Mouse (Mus musculus): ENCODE measurements around the gene Fam184a.

Gene Fam184a

DNA sequence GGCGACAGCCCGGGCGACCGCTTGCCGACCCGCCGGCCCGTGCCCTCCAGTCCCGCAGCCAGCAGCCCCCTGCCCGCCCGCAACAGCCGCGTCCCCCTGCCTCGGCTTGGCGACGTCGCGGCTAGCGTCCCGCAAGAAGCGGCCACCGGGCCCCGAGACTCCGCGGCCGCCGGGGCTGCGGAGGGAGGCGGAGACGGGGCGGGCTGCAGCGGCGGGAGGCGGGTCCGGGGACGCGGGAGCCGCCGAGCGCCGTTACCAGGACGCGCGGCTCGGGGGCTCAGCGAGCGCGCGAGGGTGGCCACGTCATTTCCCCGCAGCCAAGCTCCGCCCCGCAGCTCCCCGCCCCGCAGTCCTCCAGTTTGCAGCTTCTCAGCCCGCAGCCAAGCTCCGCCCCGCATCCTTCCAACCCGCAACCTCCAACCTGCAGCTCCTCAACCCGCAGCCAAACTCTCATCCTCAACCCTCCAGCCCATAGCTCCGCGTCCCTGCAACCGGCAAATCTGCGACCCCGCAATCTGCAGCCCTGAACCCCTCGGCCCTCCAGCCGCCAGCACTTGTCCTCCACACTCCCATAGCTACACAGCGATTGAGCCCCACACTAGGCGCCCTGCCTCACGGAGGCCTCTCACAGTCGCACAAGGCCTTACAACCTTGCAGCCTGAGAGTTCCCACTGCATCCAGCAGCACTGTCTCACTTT, at the start of gene Fam184a:
Gene Fam184a, minus strand, starts transcription at position 169 of the 698 bp plus-strand sequence.
- DNase-seq, result peak; percentile 77

DNA sequence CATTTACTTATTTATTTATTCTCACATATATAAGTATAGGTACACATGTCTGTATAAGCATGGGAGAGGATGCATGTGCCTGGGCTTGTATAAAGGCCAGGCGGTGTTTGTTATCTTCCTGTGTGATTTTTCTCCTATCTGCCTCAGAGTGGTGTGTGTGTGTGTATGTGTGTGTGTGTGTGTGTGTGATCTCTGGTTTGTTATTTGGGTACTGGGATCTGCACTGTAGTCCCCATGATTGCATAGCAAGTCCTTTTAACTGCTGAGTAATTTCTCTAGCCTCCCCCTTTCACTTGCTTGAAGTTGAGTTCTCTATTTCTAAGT, 45.3 kb upstream of the Fam184a start:
- DNase-seq, result no peak

DNA sequence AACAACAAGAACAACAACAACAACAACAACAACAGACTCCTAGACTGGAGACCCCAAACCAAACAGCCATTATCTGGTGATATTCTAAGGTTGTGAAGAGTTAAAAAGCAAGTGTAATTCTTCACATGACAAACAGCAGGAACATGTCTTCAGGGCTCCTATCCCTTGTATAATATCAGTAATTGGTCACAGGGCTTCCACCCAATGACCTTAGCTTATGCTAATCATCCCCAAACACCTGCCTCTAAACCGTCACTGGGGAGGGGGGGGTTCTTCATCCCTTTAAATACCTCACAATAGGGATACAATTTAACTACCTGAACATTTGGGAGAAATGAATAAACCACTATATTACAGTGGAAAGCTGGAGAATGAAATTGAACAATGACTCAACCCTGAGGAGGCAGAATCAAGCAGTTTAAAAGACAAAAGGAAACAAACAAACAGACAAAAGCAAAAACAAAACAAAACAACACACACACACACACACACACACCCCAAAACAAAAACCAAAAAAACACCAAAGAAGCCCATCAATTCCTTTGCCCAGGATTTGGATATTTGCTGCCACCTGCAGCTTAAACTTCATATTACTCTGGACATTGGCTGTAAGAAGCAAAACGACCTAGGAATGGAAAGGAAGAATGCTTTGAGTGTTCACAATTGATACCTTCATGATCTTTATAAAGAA, 44.8 kb upstream of the Fam184a start:
- no peak for DNase-seq

DNA sequence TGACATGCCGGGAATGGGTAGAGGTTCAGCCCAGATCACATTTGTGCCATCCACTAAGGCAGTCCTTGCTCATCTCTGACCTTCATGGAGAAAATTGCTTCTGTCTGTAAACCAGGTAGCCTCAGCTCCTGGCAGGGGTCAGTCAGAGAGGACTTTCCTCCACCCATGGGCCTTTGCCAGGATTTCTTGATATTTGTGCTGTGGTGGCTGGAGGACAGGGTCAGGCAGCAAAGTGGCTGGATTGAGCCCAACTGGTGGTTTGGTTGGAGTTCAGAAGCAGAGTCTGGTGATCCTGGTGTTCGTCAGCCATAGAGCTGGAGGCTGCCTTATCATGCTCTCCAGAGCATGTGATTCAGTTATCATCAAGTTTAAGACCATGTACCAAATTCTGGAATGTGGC, 40.4 kb upstream of the Fam184a start:
- DNase-seq, result peak; percentile 22

DNA sequence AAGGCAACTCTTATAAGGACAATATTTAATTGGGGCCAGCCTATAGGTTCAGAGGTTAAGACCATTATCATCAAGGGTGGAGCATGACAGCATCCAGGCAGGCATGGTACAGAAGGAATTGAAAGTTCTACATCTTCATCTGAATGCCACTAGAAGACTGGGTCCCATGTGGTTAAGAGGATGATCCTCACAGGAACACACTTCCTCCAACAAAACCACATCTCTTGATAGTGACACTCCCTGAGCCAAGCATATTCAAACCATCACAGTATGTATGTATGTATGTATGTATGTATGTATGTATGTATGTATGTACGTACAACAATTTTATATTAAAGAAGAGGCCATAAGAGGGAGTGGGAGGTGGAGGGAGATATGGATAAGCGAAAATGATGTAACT, 25.7 kb upstream of the Fam184a start:
- no peak for DNase-seq

DNA sequence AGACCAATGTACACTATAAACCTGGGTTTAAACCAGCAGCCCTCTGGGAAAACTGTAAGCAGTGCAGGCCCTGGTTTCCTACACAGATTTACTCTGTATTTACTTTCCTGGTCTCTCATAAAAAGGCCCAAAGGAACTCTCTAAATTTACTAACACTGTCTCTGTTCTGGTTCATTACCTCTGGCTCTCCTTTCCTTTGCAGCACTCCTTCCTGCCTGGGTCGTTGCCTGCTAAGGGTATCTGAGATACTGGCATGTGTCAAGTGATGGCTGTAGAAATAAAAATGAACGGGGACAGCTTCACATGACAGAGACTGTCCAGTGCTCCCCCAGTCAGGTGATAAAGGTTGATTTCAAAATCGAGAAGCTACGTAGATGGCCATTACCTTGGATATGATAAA, 21.8 kb upstream of the Fam184a start:
- no peak for DNase-seq

DNA sequence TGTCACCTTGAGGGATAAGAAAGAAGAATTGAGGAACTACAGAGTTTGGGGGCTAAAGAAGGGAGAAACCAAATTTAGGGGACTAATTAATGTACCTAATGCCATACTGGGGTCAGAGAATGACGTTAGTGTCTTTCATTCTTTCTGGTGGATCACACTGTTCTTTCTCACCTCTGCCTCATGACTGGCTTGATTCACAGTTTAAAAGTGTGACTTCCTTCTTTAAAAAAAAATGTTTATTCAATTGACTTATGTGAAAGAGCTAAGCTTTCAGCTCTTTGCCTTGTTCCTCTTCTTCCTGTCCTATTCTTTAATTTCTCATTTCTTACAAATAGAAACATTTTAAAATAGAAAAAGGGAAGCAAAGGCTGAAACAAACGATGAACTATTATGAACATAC, 20.6 kb upstream of the Fam184a start:
- DNase-seq, result no peak

DNA sequence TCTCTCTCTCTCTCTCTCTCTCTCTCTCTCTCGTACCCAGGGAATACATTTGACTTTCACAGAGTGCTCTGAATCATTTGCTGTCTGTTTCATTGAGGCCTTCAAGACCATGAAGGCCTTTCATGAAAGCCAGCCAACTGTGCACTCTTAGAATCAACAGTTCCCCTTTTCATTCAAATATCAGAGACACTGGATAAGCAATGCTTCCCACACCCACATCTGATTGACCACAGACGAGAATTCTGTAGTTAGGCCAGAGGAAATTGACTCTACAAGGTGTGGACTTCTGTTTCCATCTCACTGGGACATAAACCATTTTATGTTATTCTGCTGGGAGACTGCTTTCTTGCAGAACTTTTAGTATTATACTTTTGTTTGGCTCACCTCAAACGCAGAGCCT, 17.8 kb upstream of the Fam184a start:
- no peak for DNase-seq

DNA sequence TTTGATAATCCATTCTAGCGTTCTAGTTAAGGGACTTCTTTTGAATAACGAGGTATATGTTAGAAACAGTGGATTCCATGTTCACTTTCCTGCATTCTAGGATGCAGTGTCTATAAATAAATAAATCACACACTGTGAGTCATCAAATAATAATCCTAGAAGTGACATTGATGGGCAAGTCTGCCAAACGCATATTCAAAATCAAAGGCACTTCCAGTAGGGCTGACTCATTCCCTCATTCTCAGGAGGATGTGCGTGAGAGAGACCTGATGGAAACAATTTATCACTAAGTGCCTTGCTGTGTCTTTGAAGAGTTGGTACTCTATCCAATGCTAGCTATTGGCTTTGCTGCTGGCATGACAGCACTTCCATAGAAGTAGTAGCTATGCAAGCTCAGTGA, 14.5 kb upstream of the Fam184a start:
- no peak for DNase-seq

DNA sequence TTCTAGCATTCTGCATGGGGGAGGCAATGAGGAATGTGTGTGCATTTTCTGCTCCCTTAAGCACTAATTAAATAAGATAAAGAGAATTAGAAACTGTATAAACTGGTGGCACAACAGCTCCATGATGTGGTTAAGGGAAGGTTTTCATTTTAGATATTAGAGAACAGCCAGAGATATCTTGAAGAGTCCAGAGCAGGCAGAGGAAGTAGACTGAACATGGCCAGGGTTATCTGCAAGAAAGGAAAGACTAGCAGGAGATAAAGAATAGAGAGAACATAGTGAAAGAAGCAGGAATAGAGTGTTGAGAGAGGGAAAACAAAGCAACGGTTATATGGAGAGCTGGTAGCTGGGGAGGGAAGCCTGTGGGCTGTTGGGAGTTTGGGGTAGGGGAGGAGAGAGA, 1.8 kb upstream of the Fam184a start:
- no peak for DNase-seq

DNA sequence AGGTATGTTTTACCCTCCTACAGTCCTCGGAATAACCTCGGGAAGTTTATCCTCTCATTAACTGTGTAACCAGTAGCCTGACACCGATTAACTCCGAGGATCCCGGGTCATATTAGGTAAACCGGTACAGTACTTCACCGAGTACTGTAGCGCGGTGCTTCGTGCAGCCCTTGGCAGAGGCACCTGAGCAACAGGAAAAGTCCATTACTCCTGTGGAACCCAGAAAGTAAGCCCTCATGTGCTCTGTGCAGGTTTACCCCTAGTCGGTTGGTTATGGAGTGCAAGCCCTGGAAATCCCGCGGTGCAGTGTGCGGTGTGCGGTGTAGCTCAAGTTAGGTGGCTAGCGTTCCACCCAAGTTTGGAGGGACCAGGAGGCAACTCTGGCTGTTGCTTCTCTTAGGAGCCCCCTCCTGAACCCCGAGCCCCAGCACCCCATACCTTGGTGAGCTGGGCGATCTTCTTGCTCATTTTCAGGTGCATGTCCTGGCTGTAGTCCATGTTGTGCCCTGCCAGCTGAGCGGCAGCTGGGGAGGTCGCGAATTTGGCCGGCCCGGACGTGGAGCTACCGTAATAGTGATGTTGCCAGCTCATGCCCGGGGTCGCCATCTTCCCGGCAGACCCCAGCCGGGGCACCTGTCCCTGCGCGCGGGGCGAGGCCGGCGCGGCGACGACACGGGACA, 508 bp downstream of the Fam184a start:
- DNase-seq, result peak; percentile 47

DNA sequence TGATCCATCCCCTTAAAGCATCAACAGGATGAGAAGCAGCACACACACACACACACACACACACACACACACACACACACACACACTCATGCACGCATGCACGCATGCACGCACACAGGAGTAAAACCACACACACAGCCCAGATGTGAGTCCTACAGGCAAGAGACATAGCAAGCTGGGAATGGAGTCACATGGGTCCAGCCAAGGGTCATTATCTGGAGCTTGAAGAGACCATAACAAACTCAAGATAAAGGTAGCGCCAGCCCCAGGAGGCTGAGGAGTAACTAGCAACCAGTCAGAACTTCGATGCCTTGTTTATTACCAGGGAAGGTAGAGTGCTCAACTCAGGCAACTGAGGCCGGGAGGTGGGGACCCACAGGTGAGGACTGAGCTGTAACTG, 4.9 kb downstream of the Fam184a start:
- DNase-seq, result no peak

DNA sequence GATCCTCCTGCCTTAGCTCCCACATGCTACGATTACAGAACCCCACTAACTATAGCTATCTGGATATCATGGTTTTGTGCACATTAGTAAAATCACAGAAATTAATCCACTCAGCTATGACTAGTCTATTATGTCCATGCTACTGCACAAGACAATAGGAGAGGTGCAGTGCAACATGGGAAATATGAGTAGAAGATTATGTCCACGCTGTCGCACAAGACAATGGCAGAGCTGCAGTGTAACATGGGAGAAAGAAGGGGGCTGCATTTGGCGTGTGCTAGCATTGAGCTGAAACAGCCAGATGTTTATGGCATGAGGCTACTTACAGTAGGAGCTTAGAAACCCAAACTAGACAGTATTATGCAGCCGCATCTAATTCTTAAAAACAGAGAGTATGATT, 8.0 kb downstream of the Fam184a start:
- DNase-seq, result no peak

DNA sequence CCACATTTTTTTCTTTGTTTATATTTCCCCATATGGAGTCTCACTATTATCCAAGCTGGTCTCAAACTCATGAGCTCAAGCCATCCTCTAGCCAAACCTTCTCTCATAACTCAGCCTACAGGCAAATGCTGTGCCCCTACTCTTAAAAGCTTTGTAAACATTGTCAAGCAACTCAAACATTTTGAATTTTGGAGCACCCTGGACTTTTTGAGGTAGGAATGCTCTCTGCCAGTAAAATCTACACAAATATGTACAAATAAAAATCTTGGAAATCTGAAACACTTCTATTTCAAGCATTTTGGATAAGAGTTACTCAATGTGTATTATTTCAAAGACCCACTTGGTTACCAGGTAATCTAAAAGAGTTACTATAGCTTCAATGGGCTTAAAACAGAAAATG, 10.9 kb downstream of the Fam184a start:
- DNase-seq, result no peak

DNA sequence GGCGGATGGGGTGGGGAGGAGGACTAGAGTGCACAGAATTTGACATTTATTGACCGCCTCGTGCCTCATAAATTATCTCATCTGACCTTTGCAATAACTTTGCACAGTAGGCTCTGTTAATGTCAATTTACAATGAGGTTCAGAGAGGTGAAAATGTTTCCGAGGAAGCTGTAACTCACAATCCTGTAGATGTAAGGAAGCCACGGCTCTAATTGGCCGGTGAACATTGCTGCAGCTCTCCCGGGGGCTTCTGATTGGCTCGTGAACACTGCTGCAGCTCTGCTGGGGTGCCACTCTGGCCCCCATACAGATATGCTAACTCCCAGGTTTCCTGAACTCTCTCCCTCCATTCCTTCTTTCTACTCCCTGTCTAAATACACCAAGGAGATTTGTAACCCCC, 12.1 kb downstream of the Fam184a start:
- DNase-seq, result no peak

DNA sequence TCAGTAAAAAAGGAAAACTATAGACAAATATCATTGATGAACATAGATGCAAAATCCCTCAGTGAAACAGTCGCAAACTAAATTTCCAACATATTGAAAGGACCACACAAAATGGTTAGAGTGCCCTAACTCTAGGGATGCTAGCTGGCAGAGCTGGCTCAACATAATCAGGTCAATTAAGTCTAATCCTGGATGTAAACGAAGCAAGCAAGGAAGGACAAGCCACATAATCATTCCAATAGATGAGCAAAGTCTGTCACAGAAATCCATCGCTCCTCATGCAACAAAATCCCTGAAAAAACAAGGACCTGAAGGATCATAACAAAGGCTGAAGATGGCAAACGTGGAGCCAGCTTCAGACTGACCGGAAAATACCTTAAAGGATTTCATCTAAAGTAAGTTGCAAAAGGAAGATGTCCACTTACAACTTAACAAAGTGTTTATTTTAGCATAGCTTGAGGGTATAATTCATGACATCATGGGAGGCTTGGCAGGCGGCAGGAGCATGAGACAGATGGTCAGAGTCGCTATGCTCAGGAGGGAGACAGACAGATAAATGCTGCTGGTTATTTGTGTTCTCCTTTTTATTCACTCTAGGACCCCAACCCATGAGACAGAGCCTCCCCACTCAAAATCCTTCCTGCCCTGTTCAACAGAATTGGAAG, 15.6 kb downstream of the Fam184a start:
- no peak for DNase-seq

DNA sequence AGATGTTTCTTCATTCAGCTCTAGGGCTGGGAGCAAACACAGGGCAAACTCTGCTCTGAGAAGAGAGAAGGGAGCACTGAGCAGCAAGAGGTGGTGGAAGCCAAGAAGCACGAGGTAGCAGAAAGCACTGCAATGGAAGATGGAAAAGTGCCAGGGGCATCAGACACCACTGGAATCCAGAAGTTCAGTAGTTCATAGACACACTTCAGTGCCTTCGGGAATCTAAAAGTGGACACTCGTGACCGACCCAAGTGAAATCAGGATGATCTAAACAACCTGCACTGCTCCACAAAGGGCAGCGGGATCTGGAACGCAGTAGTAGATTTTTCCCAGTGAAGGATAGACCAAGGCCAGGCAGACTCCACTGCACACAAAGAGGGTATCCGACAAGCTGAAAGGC, 18.6 kb downstream of the Fam184a start:
- peak; percentile 66 for DNase-seq

DNA sequence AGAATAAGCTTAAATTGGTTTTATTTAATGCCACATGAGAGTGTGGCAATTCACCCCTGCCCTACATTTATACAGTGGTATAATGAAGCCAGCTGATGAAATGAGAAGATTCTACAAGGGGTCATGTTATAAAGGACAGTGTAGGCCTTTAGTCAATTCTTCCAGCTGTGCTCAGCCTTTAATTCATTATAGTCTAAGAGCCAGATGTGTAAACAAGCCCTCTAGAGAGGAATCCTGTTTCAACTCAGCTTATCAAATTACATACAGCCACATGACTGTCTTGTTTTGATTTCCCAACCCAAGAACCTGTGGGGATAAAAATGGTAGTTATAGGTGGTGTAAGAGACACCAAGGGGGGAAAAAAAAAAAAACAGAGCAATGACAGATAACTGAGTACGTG, 22.0 kb downstream of the Fam184a start:
- DNase-seq, result no peak

DNA sequence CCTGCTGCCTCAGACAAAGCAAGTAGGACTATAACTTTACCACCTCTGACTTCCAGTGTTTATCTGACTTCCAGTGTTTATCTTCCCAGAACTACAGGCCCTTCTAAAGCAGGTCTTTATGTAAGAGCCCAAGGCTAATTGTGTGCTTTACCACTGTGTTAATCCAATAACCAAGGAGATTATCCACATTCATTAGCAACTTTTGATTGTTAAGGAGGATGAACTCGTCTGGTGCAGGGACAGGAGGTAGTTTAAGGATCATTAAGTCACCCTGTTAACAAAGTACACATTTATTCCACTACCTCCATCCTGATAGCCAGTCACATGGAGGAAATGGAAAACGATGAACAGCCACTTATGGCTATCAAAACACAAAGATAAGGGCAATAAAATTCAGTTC, 25.6 kb downstream of the Fam184a start:
- no peak for DNase-seq

DNA sequence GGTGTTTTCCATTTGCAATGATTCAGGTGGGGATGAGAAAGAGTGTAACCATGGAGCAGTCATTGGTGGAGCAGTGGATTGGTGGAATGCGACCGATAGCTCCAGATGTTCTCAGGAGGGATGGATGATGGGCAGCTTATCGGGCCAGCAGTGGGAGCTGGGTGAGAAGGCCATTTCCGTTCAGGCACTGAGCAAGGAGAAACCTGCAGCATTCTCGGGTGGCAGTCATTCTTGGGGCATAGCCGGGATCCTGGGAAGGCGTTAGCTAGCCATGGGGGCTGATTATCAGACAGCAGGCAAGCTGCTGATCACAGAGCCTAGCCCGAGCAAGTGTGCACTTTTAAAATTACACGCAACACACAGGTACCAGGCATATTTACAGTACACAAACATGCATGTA, 46.4 kb downstream of the Fam184a start:
- no peak for DNase-seq

DNA sequence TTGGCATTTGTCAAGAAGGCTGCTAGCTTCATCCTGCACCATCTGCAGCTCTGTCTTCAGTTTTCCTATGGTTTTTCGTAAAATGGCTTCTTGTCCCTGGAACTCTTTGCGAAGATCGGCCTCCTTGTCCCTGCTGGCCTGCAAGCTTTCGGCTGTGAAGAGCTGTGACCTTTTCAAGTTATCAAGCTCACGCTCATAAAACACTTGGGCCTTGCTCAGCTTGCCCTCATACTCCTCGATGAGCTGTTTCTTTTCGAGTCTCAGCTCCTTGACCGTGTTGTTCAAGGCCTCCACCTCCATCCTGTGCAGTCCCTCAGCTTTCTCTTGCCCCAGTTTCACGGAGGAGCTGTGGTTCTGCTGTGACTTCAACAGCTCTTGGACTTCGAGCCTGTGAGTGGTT, 52.4 kb downstream of the Fam184a start:
- no peak for DNase-seq

DNA sequence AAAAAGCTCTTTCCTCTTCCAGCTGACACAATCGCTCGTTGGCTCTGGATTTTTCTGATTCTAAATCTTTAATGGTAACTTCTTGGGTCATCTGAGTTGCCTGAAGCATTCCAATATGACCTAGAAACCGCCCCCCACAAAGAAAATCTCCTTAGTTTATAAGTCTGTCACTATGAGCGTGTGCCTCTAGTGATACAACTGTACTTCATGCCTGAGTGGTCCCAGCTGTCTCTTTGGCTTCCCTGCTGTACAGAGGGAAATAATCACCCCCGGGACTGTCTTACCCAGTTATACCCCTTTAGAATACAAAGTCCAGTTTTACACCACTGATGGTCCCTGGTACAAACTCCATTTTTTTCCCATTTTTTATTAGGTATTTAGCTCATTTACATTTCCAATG, 56.2 kb downstream of the Fam184a start:
- DNase-seq, result no peak

DNA sequence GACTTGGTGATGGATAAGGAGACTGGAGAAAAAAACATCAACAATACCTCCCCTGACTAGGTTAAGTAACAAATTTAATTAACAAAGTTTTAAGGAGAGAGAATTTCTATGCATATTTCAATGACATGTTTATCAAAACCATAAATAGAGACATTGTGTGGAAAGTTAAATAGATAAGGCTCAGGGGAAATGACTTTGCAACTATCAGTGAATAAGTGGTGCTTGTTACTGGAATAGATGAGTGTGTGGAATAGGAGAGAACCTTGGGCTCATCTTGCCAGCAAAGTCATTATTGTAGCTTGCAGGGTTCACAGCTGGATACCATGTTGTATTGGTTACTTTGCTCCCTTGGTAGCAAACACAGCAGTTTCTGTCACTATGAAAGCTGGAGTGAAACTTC, 59.7 kb downstream of the Fam184a start:
- no peak for DNase-seq

Data from kidney, adult 18-20 months (tissue).